Mouse (Mus musculus) gastrocnemius, postnatal 14 days (tissue): ENCODE measurements around the gene Susd4. TPM values are rescaled to one million over a fixed set of nuclear protein-coding genes. Genes with fewer than 3 reads are reported as not detected.

Experiments used
- DNase-seq: peaks from one replicate; pipeline ENCODE4 v3.0.0; 2021; ENCODE audit warnings: mixed read lengths
- intact Hi-C: fragments of 180-260 bp; cut with DNase I; formaldehyde crosslinking; loops from one replicate; pipeline ENCODE4 v1.15.1; 2025; ENCODE audit warnings: low total_unique reads
- total RNA-seq, 2 experiments: library from RNA; stranded (reverse); gene quantifications; 2 replicates each; pipeline ENCODE4 v1.2.3; 2021

Gene Susd4
- total RNA-seq, 2 experiments from 2014 or later: 1.0 to 1.4 TPM

DNA sequence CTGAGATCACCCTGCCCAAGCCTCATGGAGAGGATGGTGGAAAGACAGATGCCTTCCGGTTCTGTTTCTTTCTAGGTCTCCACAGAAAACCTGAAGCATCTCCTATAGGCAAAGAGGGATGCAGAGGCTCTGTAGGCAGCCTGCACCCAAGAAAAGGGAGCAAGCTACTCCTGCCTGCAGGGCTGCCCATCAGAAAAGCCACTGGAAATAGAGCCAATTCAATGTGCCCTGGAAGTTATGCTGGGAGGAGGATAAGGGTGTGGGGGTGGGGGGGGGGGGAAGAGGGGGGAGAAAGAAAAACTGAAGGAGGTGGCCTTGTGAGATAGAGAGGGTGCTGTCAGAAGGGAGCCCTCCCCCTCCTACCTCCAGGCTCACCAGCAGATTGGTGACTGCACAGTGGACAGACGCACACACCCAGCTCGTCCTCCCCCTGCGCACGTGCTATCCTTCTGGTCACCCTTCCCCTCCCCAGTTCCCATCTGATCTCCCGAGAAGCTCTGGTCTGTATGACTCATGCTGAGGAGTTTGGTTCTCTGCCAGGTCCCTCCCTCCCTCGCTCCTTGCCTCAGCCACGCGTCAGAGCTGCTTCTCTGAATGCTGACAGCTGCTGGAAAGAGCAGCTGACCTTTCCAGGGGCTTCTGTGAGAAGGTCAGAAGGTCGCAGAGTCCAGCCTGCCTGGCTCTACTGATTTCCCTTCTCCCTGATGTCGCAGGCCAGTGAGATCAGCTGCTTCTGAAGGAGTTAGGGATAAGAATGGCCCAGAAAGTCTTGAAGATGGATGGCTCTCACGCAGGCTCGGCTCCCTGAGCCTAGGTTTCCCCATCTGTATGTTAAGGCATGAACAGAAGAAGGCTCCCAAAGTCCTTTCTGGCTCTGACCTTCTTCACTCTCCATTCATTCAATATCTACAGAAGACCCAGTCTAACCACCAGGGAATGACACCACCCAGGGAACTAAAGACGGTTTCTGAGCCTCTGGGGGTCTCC lies 144.7 kb downstream of the Susd4 start:
- peak; percentile 93 for DNase-seq
- intact Hi-C loops: no loop called here

- intact Hi-C loops: no loop called here
- DNase-seq: no peak
Measured at GRCm38 (mm10) chr1:182909066-182909465, 145.4 kb downstream of the Susd4 start.

DNA sequence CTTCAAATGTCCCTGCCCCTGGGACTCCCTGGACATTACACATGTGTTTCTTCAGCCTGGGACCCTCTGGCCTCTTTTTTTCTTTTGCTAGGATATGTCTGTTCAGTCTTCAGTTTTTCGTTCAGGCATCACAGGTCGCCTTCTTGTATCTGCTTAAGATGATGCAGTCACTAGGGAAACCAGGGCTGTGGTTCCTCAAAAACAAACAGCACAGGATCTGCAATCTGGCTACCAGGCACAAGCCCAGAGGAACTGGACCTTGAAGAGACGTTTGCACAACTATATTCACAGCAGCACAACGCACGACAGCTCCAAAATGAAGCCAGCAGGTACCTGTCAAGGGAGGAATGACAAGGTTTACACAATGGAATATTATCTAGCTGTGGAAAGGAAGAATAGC lies 145.9 kb downstream of the Susd4 start:
- intact Hi-C loops: no loop called here
- no peak for DNase-seq

DNA sequence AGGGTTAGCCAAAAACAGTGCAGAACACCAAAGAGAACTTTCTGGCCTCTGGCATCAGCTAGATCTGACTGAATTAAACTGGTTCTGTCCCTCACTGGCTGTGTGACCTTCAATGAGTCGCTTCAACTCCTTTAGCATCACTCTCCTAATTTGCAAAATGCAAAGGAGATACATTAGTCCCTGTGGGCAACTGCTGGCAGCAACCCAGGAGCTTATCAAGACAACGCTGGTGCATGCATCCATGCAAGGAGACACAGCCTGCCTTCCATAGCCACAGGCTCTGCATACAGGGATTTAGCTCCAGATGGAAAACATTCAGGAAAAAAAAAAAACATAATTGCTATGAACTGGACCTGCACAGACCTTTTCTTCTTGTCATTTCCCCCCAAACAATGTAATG lies 148.9 kb downstream of the Susd4 start:
- intact Hi-C loops: no loop called here
- no peak for DNase-seq

GRCm38 (mm10) chr1:182914121-182914908 lies 150.7 kb downstream of the Susd4 start:
- intact Hi-C loops: no loop called here
- DNase-seq: no peak

- DNase-seq: no peak
- intact Hi-C loops: no loop called here
Measured at GRCm38 (mm10) chr1:182916166-182916565, 152.5 kb downstream of the Susd4 start.

GRCm38 (mm10) chr1:182918718-182919346 lies 155.2 kb downstream of the Susd4 start:
- intact Hi-C loops: no loop called here
- DNase-seq: no peak

GRCm38 (mm10) chr1:182922824-182923223 lies 159.2 kb downstream of the Susd4 start:
- DNase-seq: no peak
- intact Hi-C loops: no loop called here

GRCm38 (mm10) chr1:182926465-182926864 lies 162.8 kb downstream of the Susd4 start:
- intact Hi-C loops: no loop called here

DNA sequence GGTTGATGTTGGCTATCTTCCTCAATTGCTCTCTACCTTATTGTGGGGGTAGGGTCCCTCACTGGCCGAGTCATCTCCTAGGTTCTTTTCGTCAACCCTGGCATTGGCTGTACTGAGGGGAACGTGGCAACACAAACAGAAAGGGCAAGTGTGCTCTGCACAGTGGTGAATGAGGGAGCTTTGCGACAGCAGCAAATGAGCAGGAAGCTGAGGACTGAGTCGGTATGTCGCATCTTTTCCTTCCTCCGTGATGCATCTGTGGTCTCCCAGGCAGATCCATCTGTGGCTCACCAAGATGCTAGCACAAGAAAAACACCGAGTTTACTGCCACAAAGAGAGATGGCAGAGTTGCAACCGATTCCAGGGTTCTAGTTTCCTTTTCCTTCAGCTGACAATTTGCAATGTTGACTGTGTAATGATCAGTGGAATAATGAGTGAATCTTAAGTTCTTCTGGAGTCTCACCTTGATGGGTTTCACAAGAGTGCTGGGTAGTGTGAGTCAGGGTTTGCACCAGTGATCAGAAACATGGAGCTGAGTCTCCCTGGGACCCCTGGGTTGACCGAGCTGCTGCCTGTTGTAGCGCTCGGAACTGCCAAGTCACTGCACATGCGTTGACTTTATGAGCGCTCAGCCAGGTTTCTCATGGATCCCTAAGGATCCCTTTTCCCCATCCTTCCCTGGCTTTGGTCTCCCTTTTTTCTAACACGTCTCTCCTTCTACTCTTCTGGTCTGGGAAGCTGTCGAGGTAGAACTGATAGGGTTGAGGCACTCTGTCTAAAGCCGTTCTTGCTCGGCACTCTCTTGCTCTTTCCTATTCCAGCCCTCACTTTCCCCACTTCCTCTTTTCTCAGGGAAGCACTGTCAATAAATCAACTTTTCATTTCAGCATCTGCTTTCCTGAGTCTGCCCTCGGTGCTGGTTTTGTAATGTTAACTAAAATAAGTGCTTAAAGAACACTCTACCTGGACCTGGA lies 164.5 kb downstream of the Susd4 start:
- DNase-seq: no peak
- intact Hi-C loops: no loop called here

More at GRCm38 (mm10) chr1:182926465-182926864, 162.8 kb downstream of the Susd4 start:
- DNase-seq: no peak

GRCm38 (mm10) chr1:182935469-182935868 lies 171.8 kb downstream of the Susd4 start:
- no peak for DNase-seq
- intact Hi-C loops: no loop called here

DNA sequence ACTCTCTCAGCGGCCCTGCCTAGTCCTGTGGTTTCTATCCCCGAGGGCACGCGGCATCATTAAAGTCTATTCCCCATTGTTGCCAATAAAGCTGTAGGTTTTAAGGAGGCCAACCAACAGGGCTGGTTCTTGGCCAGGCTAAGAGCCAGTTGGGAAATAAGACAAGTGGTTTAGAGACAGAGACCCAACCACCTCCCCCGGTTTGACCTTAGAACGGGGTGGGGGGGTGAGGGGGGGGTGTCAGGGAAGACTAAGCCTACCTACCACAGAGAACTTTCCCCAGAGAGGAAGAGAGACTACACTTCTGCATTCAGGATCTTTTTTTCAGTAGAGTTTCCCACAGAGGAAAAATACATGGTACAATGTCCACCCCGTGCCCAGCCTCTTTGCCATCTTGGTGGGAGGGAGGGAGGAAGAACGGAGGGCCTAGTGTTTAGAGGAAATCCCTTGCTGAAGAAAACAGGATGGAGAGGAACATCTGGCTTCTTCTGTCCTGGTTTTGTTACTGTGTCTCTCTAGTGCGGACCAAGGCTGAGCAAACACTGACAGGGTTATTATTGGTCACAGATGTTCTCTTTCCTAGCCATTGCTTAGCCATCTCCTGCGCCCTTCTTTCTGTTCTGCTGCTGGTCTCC lies 173.9 kb downstream of the Susd4 start:
- no peak for DNase-seq
- intact Hi-C loops: no loop called here

DNA sequence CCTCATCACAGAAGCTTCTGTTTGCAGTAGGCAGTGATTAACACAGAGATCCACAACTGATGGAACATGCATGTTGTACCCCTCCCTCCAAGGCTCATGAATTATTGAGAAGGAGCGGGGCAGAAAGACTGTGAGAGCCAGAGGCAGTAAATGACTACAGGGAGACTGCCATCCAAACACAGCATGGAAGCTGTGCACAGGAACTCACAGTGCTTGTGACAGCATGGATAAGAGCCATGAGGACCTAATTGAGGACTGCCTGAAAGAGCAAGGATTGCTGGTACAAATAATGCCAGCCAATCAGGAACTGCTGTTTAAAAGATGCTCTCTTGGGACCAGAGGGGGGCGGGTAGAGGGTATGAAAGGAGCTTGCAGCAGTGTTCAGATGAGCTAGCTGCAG lies 178.3 kb downstream of the Susd4 start:
- DNase-seq: no peak
- intact Hi-C loops: loop anchor here (10.0 kb wide), 1 partner anchor 387 kb away; no protein-coding TSS in a partner anchor

GRCm38 (mm10) chr1:182943911-182944310 lies 180.3 kb downstream of the Susd4 start:
- intact Hi-C loops: loop anchor here (10.0 kb wide), 1 partner anchor 389 kb away; no protein-coding TSS in a partner anchor
- DNase-seq: no peak

DNA sequence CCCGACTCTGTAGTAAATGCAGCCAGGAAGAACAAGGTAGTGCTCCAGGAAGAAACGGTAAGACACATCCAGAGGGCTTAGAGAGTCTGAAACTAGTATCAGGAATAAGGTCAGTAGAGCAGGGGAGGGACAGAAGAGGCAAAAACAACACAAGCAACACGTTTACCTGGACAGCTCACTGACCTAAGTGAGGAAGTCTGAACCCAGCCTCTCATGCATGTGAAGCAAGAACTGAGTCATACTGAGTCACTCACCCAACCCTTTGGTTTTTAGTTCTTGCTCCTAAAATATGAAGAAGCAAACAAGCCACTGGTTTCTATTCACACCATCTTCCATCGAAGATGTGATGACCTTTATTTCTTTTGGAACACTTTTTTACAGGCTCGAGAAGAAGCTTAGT lies 181.0 kb downstream of the Susd4 start:
- intact Hi-C loops: loop anchor here (10.0 kb wide), 1 partner anchor 390 kb away; no protein-coding TSS in a partner anchor
- DNase-seq: no peak

DNA sequence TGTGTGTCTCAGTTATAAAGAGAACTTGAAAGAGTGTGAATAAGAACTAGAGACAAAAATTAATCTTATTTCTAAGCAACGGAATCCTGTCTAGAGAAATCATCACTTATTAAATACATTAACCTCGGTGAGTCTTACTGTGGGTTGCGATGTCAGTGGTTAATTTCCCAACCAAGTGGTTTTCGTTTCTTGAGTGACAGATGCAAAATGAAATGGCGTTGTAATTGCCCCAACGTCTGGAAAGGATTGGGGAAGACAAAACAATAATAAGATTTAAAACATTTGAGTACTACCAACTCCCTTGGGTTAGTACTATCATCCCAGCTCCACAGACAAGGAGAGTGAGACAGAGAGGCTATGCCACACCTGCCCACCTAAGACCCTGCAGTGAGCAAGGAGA lies 181.9 kb downstream of the Susd4 start:
- intact Hi-C loops: loop anchor here (10.0 kb wide), 1 partner anchor 391 kb away; no protein-coding TSS in a partner anchor
- DNase-seq: no peak
